Mouse (Mus musculus) gastrocnemius, postnatal 4 days (tissue): ENCODE results near the gene Trpm8. TPM values are rescaled to one million over a fixed set of nuclear protein-coding genes. Genes with fewer than 3 reads are reported as not detected.

Experiments
- DNase-seq, 2 experiments: peaks; one replicate each; pipeline ENCODE4 v3.0.0; 2021 to 2022; ENCODE audit warnings: low spot score in 2 of 2, mixed read lengths in 2 of 2
- total RNA-seq, 2 experiments: library from RNA; stranded (reverse); gene quantifications; 2 replicates each; pipeline ENCODE4 v1.2.3; 2021

The Trpm8 gene
- total RNA-seq, 2 experiments from 2014 or later: not detected

- no peak for DNase-seq
These were observed 144.6 kb downstream of the Trpm8 start for GRCm38 (mm10) chr1:88422045-88422444.

DNA sequence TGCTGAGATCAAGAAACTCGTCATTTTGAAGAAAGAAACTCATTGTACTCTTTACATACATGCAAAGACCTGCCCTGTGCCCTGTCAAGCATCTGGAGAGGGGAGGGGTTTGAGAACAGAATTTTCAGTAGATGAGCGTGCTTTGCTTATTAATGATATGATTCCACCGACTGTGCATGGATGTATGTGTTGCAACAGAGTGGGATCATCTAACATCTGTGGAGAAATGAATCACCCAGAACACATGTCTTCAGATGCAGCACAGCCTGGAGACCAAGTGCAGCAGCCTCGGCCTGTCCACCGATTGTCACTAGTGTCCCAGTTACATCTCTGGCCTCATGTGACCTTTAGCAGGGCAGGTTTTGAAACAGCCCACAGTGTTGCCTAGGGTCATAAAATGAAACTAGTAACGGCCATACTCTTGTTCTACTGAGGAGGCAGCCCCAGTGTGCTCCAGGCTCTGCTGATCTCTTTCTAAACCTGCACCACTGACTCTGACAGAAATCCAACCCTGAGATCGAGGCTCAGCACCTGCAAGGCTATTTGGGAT lies 145.5 kb downstream of the Trpm8 start:
- DNase-seq: no peak

- peak; percentile 47 to 64 for DNase-seq
These were observed 147.3 kb downstream of the Trpm8 start for GRCm38 (mm10) chr1:88424602-88425252.

GRCm38 (mm10) chr1:88427987-88428741 lies 150.7 kb downstream of the Trpm8 start:
- no peak for DNase-seq

DNA sequence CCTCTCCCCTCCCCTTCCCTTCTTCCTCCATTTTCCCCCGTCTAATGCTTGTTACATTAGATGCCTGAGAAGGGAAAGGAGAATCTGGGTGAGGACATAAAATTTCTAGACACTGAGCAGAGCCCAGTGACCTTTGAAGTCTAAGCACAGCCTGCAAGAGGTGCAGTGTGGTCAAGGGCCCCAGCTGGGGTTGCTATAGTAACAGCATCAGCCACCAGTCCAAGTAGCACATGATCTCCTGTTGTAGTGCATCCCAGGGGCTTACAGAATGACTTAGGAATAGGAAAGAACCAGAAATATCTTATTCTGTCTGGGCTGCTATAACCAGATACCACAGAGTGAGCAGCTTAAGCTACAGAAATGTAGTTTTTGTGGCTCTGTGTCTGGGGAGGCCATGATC lies 152.0 kb downstream of the Trpm8 start:
- DNase-seq: no peak

DNA sequence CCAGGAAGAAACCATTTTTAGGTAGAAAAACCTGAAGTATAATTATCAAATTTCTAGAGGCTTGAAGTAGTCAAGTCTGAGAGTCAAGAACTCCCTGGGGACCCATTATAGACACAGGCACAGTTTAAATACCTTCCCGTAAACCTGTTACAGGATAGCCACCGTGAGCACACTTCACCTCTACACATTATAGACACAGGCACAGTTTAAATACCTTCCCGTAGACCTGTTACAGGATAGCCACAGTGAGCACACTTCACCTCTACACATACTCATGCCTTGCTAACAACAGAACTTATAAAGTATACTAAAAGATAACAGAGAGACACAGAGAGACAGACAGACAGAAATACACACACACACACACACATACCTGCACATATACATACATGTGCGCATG lies 153.8 kb downstream of the Trpm8 start:
- DNase-seq: no peak

DNA sequence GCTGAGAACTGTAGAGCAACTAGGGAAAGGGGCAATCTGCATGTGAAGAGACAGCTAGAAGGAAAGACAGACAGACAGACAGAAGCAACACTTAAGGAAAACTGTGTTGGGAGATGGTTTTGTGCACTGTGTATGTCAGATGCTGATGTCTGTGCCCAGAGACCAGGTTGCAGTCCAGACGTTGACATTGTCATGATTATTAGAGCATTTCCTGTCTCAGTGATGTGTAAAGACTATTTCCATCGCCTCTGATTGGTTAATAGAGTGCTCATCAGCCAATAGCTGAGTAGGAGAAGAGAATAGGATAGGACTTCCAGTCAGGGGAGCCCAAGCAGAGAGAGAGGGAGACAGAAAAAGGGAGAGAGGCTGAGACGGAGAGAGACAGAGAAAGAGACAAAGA lies 155.1 kb downstream of the Trpm8 start:
- DNase-seq: no peak

- DNase-seq: no peak
These were observed 155.8 kb downstream of the Trpm8 start for GRCm38 (mm10) chr1:88433096-88433883.

DNA sequence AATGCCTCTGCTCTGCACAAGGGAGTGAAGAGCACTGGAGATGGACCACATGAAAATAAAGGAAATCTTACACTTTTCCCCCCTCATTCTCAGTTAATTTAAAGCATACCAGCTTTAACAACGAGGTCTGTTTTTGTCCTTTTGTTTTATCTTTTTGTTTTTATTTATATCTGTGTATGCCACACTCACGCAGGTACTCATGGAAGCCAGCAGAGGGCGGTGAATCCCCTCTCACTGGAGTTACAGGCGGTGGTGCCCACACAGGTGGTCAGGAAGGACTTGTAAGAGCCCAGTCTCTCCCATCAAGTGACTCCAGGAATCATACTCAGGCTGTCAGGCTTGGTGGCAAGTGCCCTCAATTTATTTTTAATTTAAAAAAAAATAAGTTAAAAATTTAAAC lies 156.6 kb downstream of the Trpm8 start:
- no peak for DNase-seq

- no peak for DNase-seq
These were observed 160.0 kb downstream of the Trpm8 start for GRCm38 (mm10) chr1:88437206-88438126.

Other genes starting within 250 kb of the Trpm8 start
- not detected for gene Ugt1a10, start 222.3 kb upstream of the Trpm8 start, total RNA-seq
- gene Ugt1a9, start 206.9 kb upstream of the Trpm8 start, total RNA-seq: not detected
- not detected for gene Ugt1a8, start 189.8 kb upstream of the Trpm8 start, total RNA-seq
- gene Ugt1a7c, start 182.6 kb upstream of the Trpm8 start, total RNA-seq: 1 to 10 TPM; 2.4 to 3.0 TPM
- 1 to 10 TPM in 1 of 2 experiments, under 1 TPM in 1; 0.81 to 1.5 TPM for gene Ugt1a6b, start 174.4 kb upstream of the Trpm8 start, total RNA-seq
- 1 to 10 TPM; 1.9 to 2.0 TPM for gene Ugt1a6a, start 142.9 kb upstream of the Trpm8 start, total RNA-seq
- under 1 TPM in 1 of 2 experiments, not detected in 1; 0.27 TPM for gene Ugt1a5, start 111.6 kb upstream of the Trpm8 start, total RNA-seq
- gene Ugt1a2, start 77.1 kb upstream of the Trpm8 start, total RNA-seq: not detected
- gene Dnajb3, start 71.9 kb upstream of the Trpm8 start, total RNA-seq: 1 to 10 TPM; 3.8 to 4.9 TPM
- gene Ugt1a1, start 65.7 kb upstream of the Trpm8 start, total RNA-seq: 1 to 10 TPM in 1 of 2 experiments, under 1 TPM in 1; 0.12 to 1.3 TPM
- gene Mroh2a, start 50.7 kb upstream of the Trpm8 start, total RNA-seq: under 1 TPM in 1 of 2 experiments, not detected in 1; 0.13 TPM
- gene Hjurp, start within 50 bp of the Trpm8 start, total RNA-seq: 10 to 100 TPM; 80.5 to 88.1 TPM
- under 1 TPM in 1 of 2 experiments, not detected in 1; 0.86 TPM for gene Spp2, start 129.3 kb downstream of the Trpm8 start, total RNA-seq
- not detected for gene Glrp1, start 232.4 kb downstream of the Trpm8 start, total RNA-seq